Mouse (Mus musculus): ENCODE data around the gene Ndufaf1. TPM values are rescaled to one million over a fixed set of nuclear protein-coding genes. Genes with fewer than 3 reads are reported as not detected.
"Not testable (repeated sequence)": the region's sequence is repeated elsewhere in the genome, so short reads cannot be mapped to it uniquely, and the experiment has no call there.

Ndufaf1 gene
- polyA plus RNA-seq, 1 experiment from 2014 or later = 48.1 TPM

GRCm38 (mm10) chr2:119683706-119684105 is 21.1 kb upstream of the Ndufaf1 start:
- H3K27ac ChIP-seq (ENCODE audit: low read length) = no peak overlapping the region
- H3K4me2 ChIP-seq (ENCODE audit: low read depth, low read length) = no peak overlapping the region
- H3K9ac ChIP-seq (ENCODE audit: low read length) = no peak overlapping the region
- no peaks in the 10 kb centered on the region for H3K9me3 ChIP-seq (replicated peaks; ENCODE audit: control insufficient read depth, low read length)
- no peaks in the 10 kb centered on the region for H3K4me1 ChIP-seq (ENCODE audit: control insufficient read depth, insufficient read depth, low read length)
- no peaks in the 10 kb centered on the region for H3K36me3 ChIP-seq (ENCODE audit: control insufficient read depth, insufficient read depth, low read length)
- WGBS = 96% methylated on average over 2 of the region's 2 CpGs
- H3K27me3 ChIP-seq (ENCODE audit: control insufficient read depth, insufficient read depth, low read length) = no peaks in the 10 kb centered on the region
- no peak overlapping the region for H3K4me3 ChIP-seq (replicated peaks; ENCODE audit: low read length)
- ATAC-seq (ENCODE audit: insufficient read depth, low FRiP score) = no peak

- no peak for ATAC-seq (ENCODE audit: insufficient read depth, low FRiP score)
Observed at GRCm38 (mm10) chr2:119675831-119676230, 13.2 kb upstream of the Ndufaf1 start.

GRCm38 (mm10) chr2:119675215-119675784 is 12.7 kb upstream of the Ndufaf1 start:
- H3K27ac ChIP-seq (ENCODE audit: low read length) = peak overlapping the region; percentile 70
- H3K27me3 ChIP-seq (ENCODE audit: control insufficient read depth, insufficient read depth, low read length) = no peaks in the 10 kb centered on the region
- H3K9ac ChIP-seq (ENCODE audit: low read length) = peak overlapping the region; percentile 98
- H3K9me3 ChIP-seq (replicated peaks; ENCODE audit: control insufficient read depth, low read length) = no peaks in the 10 kb centered on the region
- peak; percentile 88 for ATAC-seq (ENCODE audit: insufficient read depth, low FRiP score)
- H3K4me3 ChIP-seq (replicated peaks; ENCODE audit: low read length) = peak overlapping the region; percentile 100
- peak overlapping the region; percentile 78 for H3K4me2 ChIP-seq (ENCODE audit: low read depth, low read length)
- H3K36me3 ChIP-seq (ENCODE audit: control insufficient read depth, insufficient read depth, low read length) = no peaks in the 10 kb centered on the region
- H3K4me1 ChIP-seq (ENCODE audit: control insufficient read depth, insufficient read depth, low read length) = peaks cover 8% of the 10 kb centered on the region
- under 1% methylated on average over 34 of the region's 39 CpGs for WGBS

More at GRCm38 (mm10) chr2:119675831-119676230, 13.2 kb upstream of the Ndufaf1 start:
- no peak overlapping the region for H3K27ac ChIP-seq (ENCODE audit: low read length)
- peak overlapping the region; percentile 100 for H3K4me3 ChIP-seq (replicated peaks; ENCODE audit: low read length)
- H3K27me3 ChIP-seq (ENCODE audit: control insufficient read depth, insufficient read depth, low read length) = no peaks in the 10 kb centered on the region
- H3K36me3 ChIP-seq (ENCODE audit: control insufficient read depth, insufficient read depth, low read length) = no peaks in the 10 kb centered on the region
- H3K9ac ChIP-seq (ENCODE audit: low read length) = peak overlapping the region; percentile 98
- WGBS = 2% methylated on average over 5 of the region's 5 CpGs
- no peaks in the 10 kb centered on the region for H3K9me3 ChIP-seq (replicated peaks; ENCODE audit: control insufficient read depth, low read length)
- H3K4me2 ChIP-seq (ENCODE audit: low read depth, low read length) = peak overlapping the region; percentile 78
- H3K4me1 ChIP-seq (ENCODE audit: control insufficient read depth, insufficient read depth, low read length) = peaks cover 8% of the 10 kb centered on the region

GRCm38 (mm10) chr2:119674525-119675214 is 12.0 kb upstream of the Ndufaf1 start, which contains the start of gene Rtf1:
Gene Rtf1 (plus strand): TSS chr2:119675068.
- Histone ChIP-seq H3K9me3 (replicated peaks; ENCODE audit: control insufficient read depth, low read length) (no peaks in the 10 kb centered on the region), H3K27me3 (ENCODE audit: control insufficient read depth, insufficient read depth, low read length) (no peaks in the 10 kb centered on the region), H3K4me2 (ENCODE audit: low read depth, low read length) (peak within 1 kb of the TSS; percentile 78), H3K4me3 (replicated peaks; ENCODE audit: low read length) (peak within 1 kb of the TSS; percentile 100), H3K27ac (ENCODE audit: low read length) (peak within 1 kb of the TSS; percentile 92), H3K4me1 (ENCODE audit: control insufficient read depth, insufficient read depth, low read length) (peaks cover 8% of the 10 kb centered on the region), H3K9ac (ENCODE audit: low read length) (peak within 1 kb of the TSS; percentile 98), H3K36me3 (ENCODE audit: control insufficient read depth, insufficient read depth, low read length) (no peaks in the 10 kb centered on the region)
- peak; percentile 98 for ATAC-seq (ENCODE audit: insufficient read depth, low FRiP score)
- WGBS = under 1% methylated on average over 47 of the region's 58 CpGs

- no peaks in the 10 kb centered on the region for H3K27me3 ChIP-seq (ENCODE audit: control insufficient read depth, insufficient read depth, low read length)
- no peak overlapping the region for H3K4me3 ChIP-seq (replicated peaks; ENCODE audit: low read length)
- 15% methylated on average over 7 of the region's 7 CpGs for WGBS
- H3K36me3 ChIP-seq (ENCODE audit: control insufficient read depth, insufficient read depth, low read length) = no peaks in the 10 kb centered on the region
- no peak for ATAC-seq (ENCODE audit: insufficient read depth, low FRiP score)
- H3K9me3 ChIP-seq (replicated peaks; ENCODE audit: control insufficient read depth, low read length) = no peaks in the 10 kb centered on the region
- no peak overlapping the region for H3K27ac ChIP-seq (ENCODE audit: low read length)
- H3K9ac ChIP-seq (ENCODE audit: low read length) = no peak overlapping the region
- H3K4me1 ChIP-seq (ENCODE audit: control insufficient read depth, insufficient read depth, low read length) = no peaks in the 10 kb centered on the region; the same call in 1 of the 2 replicates
- no peak overlapping the region for H3K4me2 ChIP-seq (ENCODE audit: low read depth, low read length)
Observed at GRCm38 (mm10) chr2:119669010-119669409, 6.4 kb upstream of the Ndufaf1 start.

- not testable (repeated sequence) for H3K9ac ChIP-seq (ENCODE audit: low read length); H3K27me3 ChIP-seq (ENCODE audit: control insufficient read depth, insufficient read depth, low read length); H3K4me1 ChIP-seq (ENCODE audit: control insufficient read depth, insufficient read depth, low read length); H3K36me3 ChIP-seq (ENCODE audit: control insufficient read depth, insufficient read depth, low read length); H3K27ac ChIP-seq (ENCODE audit: low read length); H3K4me2 ChIP-seq (ENCODE audit: low read depth, low read length); ATAC-seq (ENCODE audit: insufficient read depth, low FRiP score); H3K9me3 ChIP-seq (replicated peaks; ENCODE audit: control insufficient read depth, low read length); H3K4me3 ChIP-seq (replicated peaks; ENCODE audit: low read length)
- WGBS = 76% methylated on average over 22 of the region's 23 CpGs
Observed at GRCm38 (mm10) chr2:119665744-119666143, 3.1 kb upstream of the Ndufaf1 start.

- Histone ChIP-seq H3K9me3 (replicated peaks; ENCODE audit: control insufficient read depth, low read length) (no peaks in the 10 kb centered on the region), H3K27me3 (ENCODE audit: control insufficient read depth, insufficient read depth, low read length) (no peaks in the 10 kb centered on the region), H3K27ac (ENCODE audit: low read length) (no peak overlapping the region), H3K4me3 (replicated peaks; ENCODE audit: low read length) (no peak overlapping the region), H3K4me1 (ENCODE audit: control insufficient read depth, insufficient read depth, low read length) (no peaks in the 10 kb centered on the region), H3K4me2 (ENCODE audit: low read depth, low read length) (no peak overlapping the region), H3K36me3 (ENCODE audit: control insufficient read depth, insufficient read depth, low read length) (peaks cover 28% of the 10 kb centered on the region), H3K9ac (ENCODE audit: low read length) (no peak overlapping the region)
- ATAC-seq (ENCODE audit: insufficient read depth, low FRiP score) = no peak
- WGBS = 86% methylated on average over 5 of the region's 5 CpGs
Observed at GRCm38 (mm10) chr2:119644254-119644653, 18.4 kb downstream of the Ndufaf1 start.

- H3K27me3 ChIP-seq (ENCODE audit: control insufficient read depth, insufficient read depth, low read length) = no peaks in the 10 kb centered on the region
- no peaks in the 10 kb centered on the region for H3K4me1 ChIP-seq (ENCODE audit: control insufficient read depth, insufficient read depth, low read length)
- 94% methylated on average over 5 of the region's 5 CpGs for WGBS
- peaks cover 27% of the 10 kb centered on the region for H3K36me3 ChIP-seq (ENCODE audit: control insufficient read depth, insufficient read depth, low read length)
- no peak overlapping the region for H3K9ac ChIP-seq (ENCODE audit: low read length)
- H3K4me2 ChIP-seq (ENCODE audit: low read depth, low read length) = no peak overlapping the region
- H3K27ac ChIP-seq (ENCODE audit: low read length) = no peak overlapping the region
- no peak overlapping the region for H3K4me3 ChIP-seq (replicated peaks; ENCODE audit: low read length)
- ATAC-seq (ENCODE audit: insufficient read depth, low FRiP score) = no peak
- H3K9me3 ChIP-seq (replicated peaks; ENCODE audit: control insufficient read depth, low read length) = no peaks in the 10 kb centered on the region
Observed at GRCm38 (mm10) chr2:119641214-119641912, 21.3 kb downstream of the Ndufaf1 start.

- Histone ChIP-seq H3K36me3 (ENCODE audit: control insufficient read depth, insufficient read depth, low read length) (peaks cover 32% of the 10 kb centered on the region), H3K4me2 (ENCODE audit: low read depth, low read length) (no peak overlapping the region), H3K9ac (ENCODE audit: low read length) (no peak overlapping the region), H3K27ac (ENCODE audit: low read length) (no peak overlapping the region), H3K9me3 (replicated peaks; ENCODE audit: control insufficient read depth, low read length) (no peaks in the 10 kb centered on the region), H3K27me3 (ENCODE audit: control insufficient read depth, insufficient read depth, low read length) (no peaks in the 10 kb centered on the region), H3K4me1 (ENCODE audit: control insufficient read depth, insufficient read depth, low read length) (no peaks in the 10 kb centered on the region), H3K4me3 (replicated peaks; ENCODE audit: low read length) (no peak overlapping the region)
- ATAC-seq (ENCODE audit: insufficient read depth, low FRiP score) = no peak
- WGBS = 91% methylated on average over 1 of the region's 1 CpGs
Observed at GRCm38 (mm10) chr2:119636781-119637180, 25.8 kb downstream of the Ndufaf1 start.
